Mouse (Mus musculus) CD8-positive naive resting alpha-beta T cell, adult 2 months (primary cell): ENCODE data around the gene Dusp6.
"Not testable (repeated sequence)": the region's sequence is repeated elsewhere in the genome, so short reads cannot be mapped to it uniquely, and the experiment has no call there.

ENCODE experiments used
- DNase-seq, 2 experiments: peaks; one replicate each; pipeline ENCODE4 v3.0.0; 2022; ENCODE audit warnings: low read depth in 2 of 2, low spot score in 2 of 2

Dusp6 gene

DNA sequence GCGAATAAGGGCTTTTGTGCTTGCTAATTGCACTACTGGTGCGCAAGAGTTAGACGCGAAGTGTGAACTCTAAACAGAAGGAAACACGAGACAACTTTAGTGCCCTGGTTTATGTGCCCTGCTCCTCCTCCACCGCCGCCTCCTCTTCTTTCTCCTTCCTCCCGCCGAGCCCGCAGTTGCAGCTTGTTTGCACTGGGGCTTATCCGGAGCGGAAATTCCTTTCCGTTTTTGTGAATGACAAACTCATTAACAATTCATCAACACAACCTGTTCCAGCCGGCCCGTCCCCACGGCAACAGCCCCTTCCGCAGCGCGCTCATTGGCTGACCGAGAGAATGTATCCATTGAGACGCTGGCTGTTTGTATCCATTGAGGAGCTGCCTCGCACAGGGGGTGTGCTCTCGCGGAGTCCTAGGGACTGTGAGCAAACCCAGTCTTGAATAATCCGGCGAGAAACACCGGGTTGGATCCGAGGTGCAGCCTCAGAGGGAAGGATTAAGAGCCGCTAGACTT lies at the start of gene Dusp6:
TSS of gene Dusp6 (plus strand) at position 365 of the 513 bp plus-strand sequence.
- peak; percentile 88 to 93 for DNase-seq

DNA sequence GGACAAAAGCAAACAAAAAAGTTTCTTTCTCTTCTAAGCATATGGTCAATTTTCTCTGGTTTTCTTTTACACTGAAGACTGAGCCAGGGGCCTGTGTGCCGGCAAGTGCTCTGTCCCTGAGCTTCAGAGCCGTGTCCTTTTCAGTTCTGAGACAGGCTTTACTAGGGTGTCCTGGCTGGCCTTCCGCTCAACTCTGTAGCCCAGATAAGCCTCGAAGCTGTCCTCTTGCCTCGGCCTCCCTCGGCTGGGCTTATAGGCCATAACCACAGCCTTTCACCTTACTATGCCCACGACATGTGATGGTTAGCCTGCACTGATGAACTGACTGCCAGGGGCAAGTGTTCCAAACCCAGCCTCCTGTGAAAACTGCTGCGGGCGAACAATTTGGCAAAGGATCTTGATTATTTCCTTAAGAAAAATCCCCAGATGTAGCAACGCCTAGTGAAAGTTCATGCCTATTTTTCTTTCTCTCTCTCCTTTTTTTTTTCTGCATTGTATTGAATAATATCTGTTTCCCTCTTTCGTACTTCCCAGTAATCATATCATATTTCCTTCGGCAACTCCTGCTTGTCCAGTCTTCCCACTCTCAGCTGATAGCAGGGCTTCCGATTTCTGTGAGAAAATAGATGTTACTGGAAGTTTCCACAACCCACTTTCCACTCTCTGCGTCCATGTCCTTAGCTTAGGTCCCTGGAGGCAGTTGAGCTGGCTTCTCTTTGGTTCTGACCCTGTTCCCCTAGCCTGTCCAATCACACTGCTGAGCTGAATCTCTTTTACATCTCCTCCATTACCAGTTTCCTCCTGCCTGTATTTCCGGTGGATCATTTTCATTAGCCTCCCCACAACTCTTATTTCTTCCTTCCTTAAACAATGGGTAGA lies 48.4 kb upstream of the Dusp6 start:
- DNase-seq = no peak

DNA sequence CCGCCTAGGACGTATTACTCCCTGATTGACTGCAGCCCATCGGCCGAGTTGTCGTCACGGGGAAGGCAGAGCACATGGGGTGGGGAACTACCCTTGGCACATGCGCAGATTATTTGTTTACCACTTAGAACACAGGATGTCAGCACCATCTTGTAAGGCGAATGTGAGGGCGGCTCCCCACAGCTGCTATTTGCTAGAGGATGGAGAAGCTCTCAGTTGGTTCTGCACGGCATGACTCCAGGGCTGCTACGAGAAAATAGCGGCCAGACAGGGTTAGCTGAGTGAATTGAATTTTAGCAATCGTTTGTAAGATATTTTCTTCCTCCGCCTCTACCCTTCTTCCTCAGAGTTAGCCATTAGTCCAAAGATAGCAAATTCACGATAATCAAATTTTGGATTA lies 46.5 kb upstream of the Dusp6 start:
- not testable (repeated sequence) for DNase-seq

DNA sequence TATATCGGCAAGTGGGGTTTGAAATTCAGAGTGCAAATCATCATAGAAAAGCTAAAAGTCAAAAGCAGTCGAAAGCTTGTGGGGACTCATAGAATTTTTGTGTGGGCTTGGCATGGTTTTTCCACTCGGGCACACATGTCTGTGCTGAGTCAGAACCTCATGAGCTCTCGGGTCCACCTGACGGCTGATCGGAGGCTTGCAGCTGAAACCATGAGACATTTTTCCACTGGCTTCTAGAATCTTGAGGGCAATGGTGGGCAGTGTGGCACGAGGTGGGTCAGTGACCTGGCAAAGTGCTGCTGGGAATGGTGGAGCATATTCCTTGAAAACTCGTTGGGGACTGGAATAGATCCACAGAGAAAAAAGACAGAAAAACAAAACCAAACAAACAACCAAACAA lies 41.5 kb upstream of the Dusp6 start:
- no peak for DNase-seq

DNA sequence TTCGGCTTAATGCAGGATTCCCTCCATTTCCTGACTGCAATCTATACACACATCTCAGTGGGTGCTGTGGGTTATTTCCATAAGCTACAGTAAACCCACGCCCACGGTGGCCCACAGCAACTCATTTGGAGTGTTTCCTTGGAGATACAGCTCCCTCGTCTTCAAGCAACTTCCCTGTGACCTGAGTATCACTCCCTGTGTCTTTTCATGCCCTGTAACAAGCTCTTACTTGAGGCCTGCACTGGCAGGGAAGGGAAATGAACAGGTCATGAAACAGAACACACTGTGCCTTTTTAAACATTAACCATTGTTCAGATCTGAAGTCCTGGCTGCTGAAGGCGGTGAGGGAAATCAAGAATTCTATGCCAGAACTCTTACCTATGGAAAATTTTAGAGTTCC lies 40.3 kb upstream of the Dusp6 start:
- DNase-seq = no peak

DNA sequence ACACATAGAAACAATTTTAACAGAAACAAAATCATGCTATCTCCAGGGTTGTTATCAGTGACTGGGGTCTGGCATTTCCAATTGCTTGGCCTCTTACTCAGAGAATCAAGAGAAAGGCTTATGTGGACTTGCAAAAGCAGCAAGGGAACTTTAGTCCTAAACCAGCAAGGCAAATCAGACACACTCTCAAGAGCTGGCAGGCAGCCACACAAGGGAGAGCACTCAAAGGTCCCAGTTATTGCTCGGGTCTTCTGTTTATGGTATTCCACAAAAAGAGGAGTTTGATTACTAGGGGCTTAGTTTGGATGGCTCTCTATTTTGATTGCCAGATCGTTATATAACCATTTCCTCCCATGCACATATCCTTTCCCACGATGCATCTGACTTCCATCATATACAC lies 38.8 kb upstream of the Dusp6 start:
- DNase-seq = no peak

DNA sequence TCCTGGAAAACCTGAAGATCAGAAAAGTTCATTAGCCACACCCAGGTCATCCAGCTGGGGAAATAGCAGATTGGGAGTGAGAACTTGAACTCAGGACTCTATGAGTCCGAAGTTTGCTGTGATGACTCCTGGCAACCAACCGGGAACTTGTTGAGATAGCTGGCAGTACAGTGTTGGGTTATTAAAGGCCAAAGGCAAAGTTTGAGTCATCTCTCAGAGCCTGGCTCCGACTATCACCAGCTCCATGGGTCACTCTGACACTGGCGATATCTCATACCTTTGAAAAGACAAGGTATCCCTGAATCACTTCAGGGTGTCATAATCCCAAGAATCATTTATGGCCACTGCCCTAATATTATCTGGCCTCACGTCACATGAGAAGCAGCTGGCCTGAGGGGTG lies 36.2 kb upstream of the Dusp6 start:
- no peak for DNase-seq

DNA sequence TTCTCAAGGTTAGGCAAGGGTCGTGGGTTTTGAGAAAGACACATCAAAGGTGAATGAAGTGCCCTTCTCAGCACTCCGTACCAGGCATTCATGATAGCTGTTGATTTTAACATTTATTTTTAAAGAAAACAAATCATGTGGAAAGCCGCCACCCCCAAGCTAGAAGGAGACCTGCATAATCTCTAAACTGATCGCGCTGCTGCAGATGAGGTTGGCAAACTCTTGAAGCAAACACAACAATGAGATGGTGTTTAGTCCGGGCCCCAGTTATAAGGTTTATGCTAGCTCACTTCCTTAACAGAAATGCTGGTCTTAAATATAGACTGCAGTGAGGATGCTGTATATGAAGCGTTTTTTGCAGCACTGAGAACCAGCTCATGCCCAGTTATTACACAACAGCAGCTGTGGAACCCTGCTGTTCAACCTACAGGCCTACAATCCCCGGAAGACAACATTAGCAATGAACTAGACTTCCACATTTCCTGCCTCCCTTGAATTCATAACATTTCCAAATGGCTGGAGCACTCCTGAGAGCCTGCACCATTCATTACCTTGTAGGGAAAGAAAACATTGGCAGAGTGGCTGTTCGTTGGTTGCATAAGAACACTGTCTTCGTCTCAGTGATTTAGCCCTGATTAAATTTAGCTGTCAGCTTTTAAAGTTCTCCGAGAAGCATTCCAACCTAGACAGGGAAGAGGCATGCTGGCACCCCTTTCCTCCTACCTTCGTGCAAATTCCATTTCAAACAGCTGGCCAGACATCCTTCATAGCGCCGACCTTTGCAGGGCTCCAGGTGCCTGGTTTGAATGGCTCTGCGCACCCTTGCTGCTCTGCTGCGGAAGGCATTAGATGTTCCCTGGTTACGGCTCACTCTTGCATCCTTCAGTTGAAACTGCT lies 34.8 kb upstream of the Dusp6 start:
- DNase-seq = no peak

DNA sequence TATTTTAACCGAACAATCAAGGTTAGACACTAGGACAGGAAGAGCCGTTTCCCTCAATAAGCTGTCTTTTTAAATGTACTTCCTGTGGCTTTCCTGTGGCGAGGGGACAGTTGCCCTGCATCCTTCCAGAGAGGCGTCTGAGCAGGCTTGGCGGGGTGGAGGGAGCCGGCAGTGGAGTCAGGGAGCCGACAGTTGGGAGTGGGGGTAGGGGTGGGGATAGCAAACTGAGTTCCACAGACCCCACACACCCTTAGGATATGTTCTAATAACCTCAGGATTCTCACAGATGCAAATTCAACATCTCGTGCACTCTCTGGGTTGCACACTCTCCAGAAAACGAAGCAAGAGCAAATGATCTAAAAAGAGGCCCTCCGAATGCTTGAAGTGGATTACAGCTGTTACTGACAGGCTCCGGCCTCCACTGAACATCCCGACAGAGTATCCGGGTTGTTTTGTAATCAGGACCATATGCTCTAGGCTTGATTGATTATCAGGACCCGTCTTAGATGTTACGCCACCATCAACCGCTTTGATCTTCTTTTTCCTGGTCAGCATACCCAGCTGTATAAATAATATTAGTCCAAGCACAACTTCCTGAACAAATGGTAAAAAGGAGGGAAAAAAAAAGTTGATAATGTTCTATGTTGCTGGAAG lies 33.9 kb upstream of the Dusp6 start:
- no peak for DNase-seq

DNA sequence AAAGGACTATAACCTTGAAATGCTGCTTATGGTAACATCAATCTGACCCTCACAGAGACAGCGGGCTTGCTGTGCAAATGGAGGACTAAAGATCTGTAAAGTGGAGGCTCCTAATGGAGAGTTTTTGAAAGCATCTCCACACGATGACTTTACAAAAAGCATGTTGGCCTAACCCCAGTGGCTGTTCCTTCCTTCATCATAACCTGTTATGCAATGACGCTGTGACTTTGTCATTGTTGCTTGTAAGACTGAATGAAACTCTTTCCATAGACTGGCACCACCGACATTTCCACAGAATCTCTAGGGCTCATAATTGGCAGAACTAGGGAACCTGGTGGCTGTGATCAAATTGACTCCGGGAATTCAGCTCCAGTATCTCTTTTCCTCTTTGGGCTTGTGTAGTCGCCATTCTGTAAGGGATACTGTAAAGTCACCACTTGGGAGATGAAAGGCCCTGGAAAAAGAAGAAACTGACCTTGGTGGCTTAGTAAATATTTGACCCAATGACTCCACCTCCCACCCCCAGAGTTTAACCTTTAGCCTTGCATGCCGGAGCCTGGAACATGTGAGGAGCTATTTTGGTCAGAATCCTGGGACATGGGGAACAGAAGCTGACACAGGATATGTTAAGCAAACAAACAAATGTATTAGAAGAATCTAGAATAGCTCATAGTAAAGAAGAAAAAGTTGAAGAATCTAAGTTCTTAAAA lies 30.4 kb upstream of the Dusp6 start:
- no peak for DNase-seq

DNA sequence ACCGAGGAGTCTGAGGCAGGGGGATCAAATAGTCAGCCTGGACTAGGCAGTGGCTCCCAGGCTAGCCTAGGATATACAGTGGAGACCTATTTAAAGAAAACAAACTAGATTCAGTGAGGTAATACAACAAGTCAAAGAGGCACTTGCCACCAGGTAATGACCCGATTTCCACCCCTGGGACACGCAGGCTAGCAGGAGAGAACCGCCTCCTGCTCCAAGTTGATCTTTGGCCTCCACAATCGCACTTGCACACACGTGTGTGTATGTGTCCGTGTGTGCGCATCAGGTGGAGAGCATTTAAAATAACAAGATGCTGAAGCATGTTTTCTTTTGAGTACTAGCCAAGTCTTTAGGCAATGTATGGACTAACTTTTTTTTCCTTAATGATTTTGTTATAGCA lies 28.7 kb upstream of the Dusp6 start:
- no peak for DNase-seq

DNA sequence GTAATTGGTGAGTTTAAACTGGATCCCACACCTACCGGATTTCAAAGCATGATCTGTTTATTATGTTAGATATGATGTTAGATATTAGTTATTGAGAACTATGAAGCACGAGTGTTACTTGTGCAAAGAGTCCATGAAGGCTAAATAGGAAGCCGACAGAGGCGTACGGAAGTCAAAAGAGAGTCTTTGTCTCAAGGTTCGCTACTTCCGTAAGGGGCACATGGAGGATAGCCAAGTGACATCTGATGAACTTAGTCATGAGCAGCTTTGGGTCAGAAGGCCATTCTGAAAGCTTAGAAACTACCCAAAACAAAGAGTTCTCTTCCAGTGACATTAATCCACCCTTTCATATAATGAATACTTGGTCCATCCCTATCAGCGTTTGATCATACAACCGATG lies 27.9 kb upstream of the Dusp6 start:
- no peak for DNase-seq

DNA sequence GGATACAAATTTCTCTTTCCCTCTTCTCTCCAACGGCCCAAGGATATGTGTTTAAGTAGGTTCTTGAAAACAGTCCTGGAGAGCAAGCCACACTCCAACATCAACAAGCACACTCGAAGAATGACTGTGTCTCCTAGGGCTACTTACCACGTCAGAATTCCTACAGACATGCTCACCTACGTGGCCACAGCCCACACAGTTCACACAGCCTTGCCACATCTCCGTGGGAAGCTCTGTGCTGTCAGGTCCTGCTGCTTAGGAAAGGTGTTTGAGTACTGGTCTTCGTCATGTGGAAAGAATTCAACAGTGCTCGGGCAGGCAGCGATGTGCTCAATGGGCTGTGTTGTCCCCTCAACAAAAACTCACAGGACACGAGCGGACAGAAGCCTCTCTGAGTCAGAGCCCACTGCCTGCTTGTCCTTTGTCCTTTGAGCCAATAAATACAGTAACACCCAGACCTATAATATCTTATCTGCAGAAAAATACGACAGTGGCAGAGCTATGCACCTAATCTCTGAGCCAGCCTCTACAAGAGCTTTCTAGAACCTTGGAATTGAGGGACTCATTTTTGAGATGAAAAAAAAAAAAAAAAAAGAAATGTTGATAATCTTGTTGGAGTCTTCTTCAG lies 25.7 kb upstream of the Dusp6 start:
- no peak for DNase-seq

DNA sequence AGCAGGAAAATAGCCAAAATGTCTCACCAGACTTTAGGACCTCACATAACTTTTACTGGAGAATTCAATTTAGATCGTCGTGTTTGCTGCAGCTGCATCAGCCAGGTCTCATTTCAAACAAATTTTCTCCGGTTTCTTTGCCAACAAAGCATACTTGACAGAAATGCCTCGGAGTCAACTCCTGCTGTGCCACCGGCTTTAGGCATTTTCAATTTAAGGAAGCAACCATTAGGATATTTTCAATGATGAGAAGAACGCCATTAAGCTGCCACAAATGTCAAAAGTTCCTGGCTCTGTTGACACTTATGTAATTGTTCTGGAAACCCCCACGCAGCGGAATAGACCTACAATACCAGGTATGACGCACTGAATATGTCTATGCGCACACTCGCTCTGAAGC lies 24.5 kb upstream of the Dusp6 start:
- DNase-seq = no peak

DNA sequence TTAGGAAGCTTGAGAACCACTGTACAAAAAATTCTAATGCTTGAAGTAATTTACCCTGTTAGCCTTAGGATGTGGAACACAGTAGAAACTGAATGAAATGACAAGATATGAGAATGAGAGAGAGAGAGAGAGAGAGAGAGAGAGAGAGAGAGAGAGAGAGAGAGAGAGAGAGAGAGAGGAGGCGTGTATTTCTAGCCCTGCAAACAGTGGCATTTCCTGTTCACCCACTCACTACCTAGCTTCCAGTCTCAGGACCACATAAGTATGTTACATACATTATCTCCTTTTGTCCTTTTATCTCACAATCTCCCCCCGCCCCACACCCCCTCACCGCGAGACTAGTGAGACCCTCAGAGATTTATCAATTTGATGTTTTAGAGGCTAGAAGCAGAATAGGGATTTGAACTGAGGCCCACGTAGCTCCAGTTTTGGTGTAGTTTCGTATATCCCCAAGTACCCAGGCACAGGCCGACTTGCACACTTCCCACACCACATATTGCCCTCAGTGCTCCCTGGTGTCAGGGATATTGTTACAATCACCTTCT lies 21.7 kb upstream of the Dusp6 start:
- DNase-seq = no peak

DNA sequence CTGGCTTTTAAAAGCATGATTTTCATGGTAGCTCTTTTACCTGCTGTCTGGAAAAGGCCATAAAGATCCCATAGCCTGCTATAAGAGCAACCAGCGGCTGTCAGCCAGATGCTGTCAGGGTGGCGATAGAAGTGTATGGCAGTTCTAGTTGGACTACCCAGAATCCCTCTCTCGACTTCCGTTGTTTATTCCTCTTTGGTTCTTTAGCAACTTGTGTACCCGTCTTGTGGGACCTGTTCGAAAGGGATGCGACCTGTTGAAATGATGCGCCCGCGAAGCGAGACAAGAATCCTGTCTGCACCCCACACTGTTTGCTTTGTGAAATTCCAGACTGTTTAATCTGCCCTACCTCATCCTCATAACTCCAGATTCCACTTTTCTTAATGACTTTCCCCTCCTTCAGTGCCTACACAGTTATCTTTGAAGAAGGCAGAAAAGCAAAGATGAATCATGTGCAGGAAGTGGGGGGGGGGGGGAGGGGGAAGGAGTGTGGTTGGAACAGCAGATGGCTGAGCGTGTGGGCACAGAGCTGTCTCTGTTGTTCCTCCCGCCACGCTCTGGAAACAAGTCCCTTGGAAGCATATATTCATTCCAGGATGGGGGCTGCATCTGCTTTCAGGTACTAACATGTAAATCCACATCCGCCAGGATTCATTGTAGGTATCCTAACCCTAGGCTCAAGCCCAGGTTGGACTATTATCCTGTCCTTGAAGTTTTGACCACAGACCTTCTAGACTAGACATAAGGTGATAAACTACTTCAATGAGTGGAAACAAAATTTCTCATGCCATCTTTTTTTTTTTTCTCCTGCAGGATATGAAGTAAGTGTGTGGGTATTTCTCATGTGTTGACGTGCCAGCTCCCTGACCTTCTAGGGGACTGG lies 21.0 kb upstream of the Dusp6 start:
- DNase-seq = peak; percentile 61 to 75

DNA sequence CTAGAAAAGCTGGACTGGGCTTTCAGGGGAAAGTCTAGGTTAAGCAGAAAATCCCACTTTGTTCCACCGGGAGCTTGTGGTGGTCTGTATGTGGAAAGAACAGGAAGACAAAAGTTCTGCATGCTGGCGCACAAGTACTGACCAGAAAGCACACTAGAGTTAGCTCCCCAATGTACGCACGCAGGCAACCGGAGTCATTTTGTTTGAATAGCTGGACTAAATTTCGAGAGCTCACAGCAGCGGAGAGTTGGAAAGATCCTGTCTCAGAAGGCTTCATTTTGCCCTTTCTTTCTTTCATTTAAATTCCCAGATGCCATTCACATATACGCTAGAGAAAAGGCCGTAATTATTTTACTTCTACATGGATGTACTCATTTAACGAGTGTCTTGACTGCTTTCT lies 20.3 kb upstream of the Dusp6 start:
- DNase-seq = no peak

DNA sequence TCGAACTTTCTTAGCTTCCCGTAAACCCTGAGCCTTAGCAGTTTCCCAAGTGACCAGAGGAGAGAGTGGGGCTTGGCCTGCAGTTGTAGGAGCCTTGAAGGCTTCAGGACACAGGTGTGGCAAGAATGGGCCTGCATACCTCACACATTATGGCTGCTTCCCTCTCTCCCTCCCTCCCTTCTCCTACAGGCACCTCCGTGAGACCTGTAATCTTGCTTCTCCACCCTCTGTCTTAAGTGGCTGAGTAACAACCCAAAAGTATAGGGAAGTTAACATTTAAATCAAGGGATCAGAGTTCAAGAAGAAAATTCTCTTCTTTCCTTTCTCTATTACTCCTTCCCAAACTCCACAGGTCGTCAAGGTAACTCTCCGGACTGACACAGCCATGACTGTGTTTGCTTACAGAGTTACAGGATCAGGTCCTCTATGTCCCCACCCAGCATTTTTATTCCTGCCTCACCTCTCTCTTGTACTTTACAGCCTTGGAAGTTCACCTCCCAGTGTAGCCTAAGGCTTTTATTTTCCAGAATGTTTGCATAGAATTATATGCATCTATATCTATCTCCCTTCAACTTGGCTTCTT lies 19.0 kb upstream of the Dusp6 start:
- DNase-seq = no peak
